Mouse (Mus musculus) neural tube, embryonic 14.5 days (tissue): ENCODE results near the gene Cfap221. TPM values are rescaled to one million over a fixed set of nuclear protein-coding genes. Genes with fewer than 3 reads are reported as not detected.
A peak's percentile ranks its signal among the peaks of the same experiment; 100 is the strongest.

ENCODE experiments used
- ATAC-seq: fragments of 200-750 bp; cut with Nextera tagmentation; 2 replicates; pipeline ENCODE4 v1.8.0; 2017; ENCODE audit warnings: low read depth, mild to moderate bottlenecking, moderate TSS enrichment, moderate library complexity
- H3K27ac ChIP-seq: fragments of 300-500 bp; sonication (generic); 2 replicates; pipeline ENCODE4 v1.5.1; 2014; ENCODE audit warnings: low read depth, mild to moderate bottlenecking, control low read depth, low read length, moderate library complexity, mixed read lengths
- H3K27me3 ChIP-seq: fragments of 300-500 bp; sonication (generic); 2 replicates; pipeline ENCODE4 v1.6.1; 2014; ENCODE audit warnings: low read length; ENCODE audit not compliant: control insufficient read depth, insufficient read depth
- H3K36me3 ChIP-seq: fragments of 300-500 bp; sonication (generic); 2 replicates; pipeline ENCODE4 v1.6.1; 2014; ENCODE audit warnings: low read length, mixed read lengths; ENCODE audit not compliant: control insufficient read depth, insufficient read depth
- H3K4me1 ChIP-seq: fragments of 300-500 bp; sonication (generic); 2 replicates; pipeline ENCODE4 v1.6.1; 2014; ENCODE audit warnings: low read length; ENCODE audit not compliant: control insufficient read depth, insufficient read depth
- H3K4me2 ChIP-seq: fragments of 300-500 bp; sonication (generic); 2 replicates; pipeline ENCODE4 v1.6.1; 2014; ENCODE audit warnings: mild to moderate bottlenecking, low read depth, low read length, control low read depth
- H3K4me3 ChIP-seq: fragments of 300-500 bp; sonication (generic); 2 replicates; pipeline ENCODE4 v1.5.1; 2014; ENCODE audit warnings: low read depth, low read length, control low read depth, mixed read lengths
- H3K9ac ChIP-seq: fragments of 300-500 bp; sonication (generic); replicated peaks from 2 replicates; pipeline ENCODE4 v1.6.1; 2014; ENCODE audit warnings: low read depth, mild to moderate bottlenecking, control low read depth, low read length, mixed read lengths
- H3K9me3 ChIP-seq: fragments of 300-500 bp; sonication (generic); 2 replicates; pipeline ENCODE4 v1.6.1; 2016; ENCODE audit warnings: low read length; ENCODE audit not compliant: control insufficient read depth
- WGBS: fragments of 180-500 bp; shearing (Covaris S2); extraction: QIAGEN DNeasy Blood & Tissue Kit; methylation state at CpG from one replicate; pipeline ENCODE4 v1.1.7; 2014; 5-methylcytosine and 5-hydroxymethylcytosine counted together
- polyA plus RNA-seq: library from polyadenylated mRNA; unstranded; fragments of >200 nt; fragmentation: Nextera tagmentation; extraction: Ambion mirVana; gene quantifications from 2 replicates; pipeline ENCODE4 v1.2.1, GENCODE M21; 2014

The Cfap221 gene
- polyA plus RNA-seq, 1 experiment from 2014 or later: 0.13 TPM

GRCm38 (mm10) chr1:119899195-119900123 is 97.6 kb downstream of the Cfap221 start:
- H3K9ac ChIP-seq: no peak overlapping the region
- peak; percentile 77 for ATAC-seq
- no peak overlapping the region for H3K4me2 ChIP-seq
- 71% methylated on average over 11 of the region's 11 CpGs for WGBS
- no peaks in the 10 kb centered on the region for H3K9me3 ChIP-seq
- no peaks in the 10 kb centered on the region for H3K36me3 ChIP-seq
- H3K4me1 ChIP-seq: no peaks in the 10 kb centered on the region
- H3K4me3 ChIP-seq: no peak overlapping the region
- H3K27me3 ChIP-seq: no peaks in the 10 kb centered on the region
- H3K27ac ChIP-seq: no peak overlapping the region

- H3K27ac ChIP-seq: no peak overlapping the region
- H3K36me3 ChIP-seq: no peaks in the 10 kb centered on the region
- H3K4me2 ChIP-seq: no peak overlapping the region
- H3K9ac ChIP-seq: no peak overlapping the region
- no peaks in the 10 kb centered on the region for H3K27me3 ChIP-seq
- ATAC-seq: peak; percentile 35; the same call in 1 of the 2 replicates
- no peaks in the 10 kb centered on the region for H3K4me1 ChIP-seq
- H3K9me3 ChIP-seq: no peaks in the 10 kb centered on the region
- no peak overlapping the region for H3K4me3 ChIP-seq
- WGBS: 27% methylated on average over 6 of the region's 6 CpGs
Observed at GRCm38 (mm10) chr1:119894936-119895335, 102.1 kb downstream of the Cfap221 start.

- no peak overlapping the region for H3K4me2 ChIP-seq
- H3K9ac ChIP-seq: no peak overlapping the region
- no peak for ATAC-seq
- 88% methylated on average over 3 of the region's 3 CpGs for WGBS
- no peaks in the 10 kb centered on the region for H3K27me3 ChIP-seq
- no peaks in the 10 kb centered on the region for H3K4me1 ChIP-seq
- H3K4me3 ChIP-seq: no peak overlapping the region
- H3K9me3 ChIP-seq: no peaks in the 10 kb centered on the region
- H3K27ac ChIP-seq: no peak overlapping the region
- no peaks in the 10 kb centered on the region for H3K36me3 ChIP-seq
Observed at GRCm38 (mm10) chr1:119893600-119893999, 103.4 kb downstream of the Cfap221 start.

DNA sequence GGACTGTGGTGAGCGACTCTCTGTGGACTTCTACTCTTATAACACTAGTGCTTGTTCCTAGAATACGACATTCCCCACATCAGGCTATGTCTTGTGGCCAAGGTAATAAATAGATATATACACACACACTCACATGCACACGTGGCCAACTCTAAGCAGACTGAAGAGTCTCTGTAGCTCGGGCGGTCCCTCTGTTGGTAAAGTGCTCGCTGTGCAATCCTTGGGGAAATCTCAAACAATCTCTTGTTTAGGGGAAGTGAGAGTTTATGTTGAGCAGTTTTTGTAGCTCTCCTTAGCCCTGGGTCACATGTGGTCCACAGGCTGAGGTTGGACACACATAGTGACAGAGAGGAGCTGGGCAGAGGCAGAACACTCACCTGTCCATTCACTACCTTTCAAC is 104.1 kb downstream of the Cfap221 start:
- H3K9me3 ChIP-seq: no peaks in the 10 kb centered on the region
- H3K4me3 ChIP-seq: no peak overlapping the region
- H3K4me2 ChIP-seq: no peak overlapping the region
- H3K36me3 ChIP-seq: no peaks in the 10 kb centered on the region
- no peak overlapping the region for H3K9ac ChIP-seq
- no peaks in the 10 kb centered on the region for H3K4me1 ChIP-seq
- WGBS: 80% methylated on average over 6 of the region's 6 CpGs
- H3K27me3 ChIP-seq: no peaks in the 10 kb centered on the region
- ATAC-seq: no peak
- no peak overlapping the region for H3K27ac ChIP-seq

DNA sequence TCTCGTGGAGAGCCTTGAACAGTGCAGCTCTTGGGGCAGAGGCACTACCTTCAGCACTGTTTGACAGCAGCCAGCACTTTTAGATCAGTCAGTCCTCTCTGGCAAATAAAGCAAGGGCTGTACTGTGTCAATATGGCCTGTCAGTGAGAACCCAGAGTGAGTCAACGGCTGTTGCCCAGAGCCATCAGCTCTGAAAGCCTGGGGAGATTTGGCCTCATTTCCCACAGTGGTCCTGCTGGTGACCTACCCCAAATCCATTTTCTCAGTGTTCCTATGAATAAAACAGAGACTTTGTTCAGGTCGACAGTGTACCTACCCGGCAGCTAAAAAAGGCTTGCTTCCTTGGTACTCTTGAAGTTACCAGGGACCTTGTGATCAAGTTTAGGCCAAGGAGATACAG is 105.2 kb downstream of the Cfap221 start:
- ATAC-seq: no peak
- Histone ChIP-seq H3K27ac (no peak overlapping the region), H3K9ac (no peak overlapping the region), H3K9me3 (no peaks in the 10 kb centered on the region), H3K4me1 (no peaks in the 10 kb centered on the region), H3K4me3 (no peak overlapping the region), H3K27me3 (no peaks in the 10 kb centered on the region), H3K4me2 (no peak overlapping the region), H3K36me3 (no peaks in the 10 kb centered on the region)
- WGBS: 77% methylated on average over 4 of the region's 4 CpGs

- ATAC-seq: no peak
- WGBS: 92% methylated on average over 9 of the region's 9 CpGs
Observed at GRCm38 (mm10) chr1:119891149-119891548, 105.9 kb downstream of the Cfap221 start.

GRCm38 (mm10) chr1:119889347-119889746 is 107.7 kb downstream of the Cfap221 start:
- ATAC-seq: no peak
- Histone ChIP-seq H3K9ac (no peak overlapping the region), H3K4me2 (no peak overlapping the region), H3K27me3 (no peaks in the 10 kb centered on the region), H3K4me3 (no peak overlapping the region), H3K27ac (no peak overlapping the region), H3K4me1 (no peaks in the 10 kb centered on the region), H3K36me3 (no peaks in the 10 kb centered on the region), H3K9me3 (no peaks in the 10 kb centered on the region)
- WGBS: 89% methylated on average over 16 of the region's 16 CpGs

More at GRCm38 (mm10) chr1:119891149-119891548, 105.9 kb downstream of the Cfap221 start:
- Histone ChIP-seq H3K4me3 (no peak overlapping the region), H3K27ac (no peak overlapping the region), H3K36me3 (no peaks in the 10 kb centered on the region), H3K9ac (no peak overlapping the region), H3K4me2 (no peak overlapping the region), H3K27me3 (no peaks in the 10 kb centered on the region), H3K4me1 (no peaks in the 10 kb centered on the region), H3K9me3 (no peaks in the 10 kb centered on the region)

DNA sequence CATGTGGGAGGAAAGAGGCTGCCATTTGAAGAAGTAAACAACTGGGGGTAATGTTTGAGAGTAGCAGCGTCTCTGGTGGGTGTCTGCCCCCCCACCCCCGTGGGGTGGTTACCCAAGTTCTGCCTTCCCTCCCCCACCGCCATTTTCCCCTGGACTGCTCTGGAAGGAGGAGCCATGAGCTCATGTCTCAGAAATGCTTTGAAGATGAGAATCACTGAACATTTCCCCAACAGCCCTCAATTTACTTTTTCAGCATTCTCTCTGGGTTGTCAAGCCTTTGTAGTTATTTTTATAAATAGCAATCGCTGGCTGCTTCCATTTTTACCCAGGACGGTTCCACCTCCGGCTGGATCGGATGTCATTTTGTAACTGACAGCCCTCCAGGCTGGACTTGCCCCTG is 110.7 kb downstream of the Cfap221 start:
- H3K27me3 ChIP-seq: no peaks in the 10 kb centered on the region
- 76% methylated on average over 7 of the region's 7 CpGs for WGBS
- H3K4me2 ChIP-seq: no peak overlapping the region
- H3K4me1 ChIP-seq: no peaks in the 10 kb centered on the region
- ATAC-seq: no peak
- no peaks in the 10 kb centered on the region for H3K9me3 ChIP-seq
- no peaks in the 10 kb centered on the region for H3K36me3 ChIP-seq
- no peak overlapping the region for H3K9ac ChIP-seq
- H3K27ac ChIP-seq: no peak overlapping the region
- no peak overlapping the region for H3K4me3 ChIP-seq

- Histone ChIP-seq H3K27me3 (no peaks in the 10 kb centered on the region), H3K4me3 (no peak overlapping the region), H3K4me2 (no peak overlapping the region), H3K27ac (no peak overlapping the region), H3K4me1 (no peaks in the 10 kb centered on the region), H3K9me3 (no peaks in the 10 kb centered on the region), H3K9ac (no peak overlapping the region), H3K36me3 (no peaks in the 10 kb centered on the region)
- WGBS: 82% methylated on average over 3 of the region's 3 CpGs
- ATAC-seq: no peak
Observed at GRCm38 (mm10) chr1:119884272-119884671, 112.8 kb downstream of the Cfap221 start.
